Mouse (Mus musculus) midbrain, embryonic 16.5 days (tissue): ENCODE measurements around the gene Pax6. TPM values are rescaled to one million over a fixed set of nuclear protein-coding genes. Genes with fewer than 3 reads are reported as not detected.

Experiments
- ATAC-seq: fragments of 200-750 bp; cut with Nextera tagmentation; 2 replicates; pipeline ENCODE4 v1.8.0; 2017; ENCODE audit warnings: moderate TSS enrichment
- H3K27ac ChIP-seq: fragments of 300-500 bp; sonication (generic); 2 replicates; pipeline ENCODE4 v1.5.1; 2014; ENCODE audit warnings: mild to moderate bottlenecking, low read length, mixed read lengths
- H3K27me3 ChIP-seq: fragments of 300-500 bp; sonication (generic); 2 replicates; pipeline ENCODE4 v1.6.1; 2014; ENCODE audit warnings: low read depth, low read length, mixed read lengths; ENCODE audit not compliant: control insufficient read depth, insufficient read depth
- H3K36me3 ChIP-seq: fragments of 300-500 bp; sonication (generic); 2 replicates; pipeline ENCODE4 v1.6.1; 2014; ENCODE audit warnings: mild to moderate bottlenecking, low read length, moderate library complexity, mixed read lengths; ENCODE audit not compliant: control insufficient read depth, insufficient read depth
- H3K4me1 ChIP-seq: fragments of 300-500 bp; sonication (generic); 2 replicates; pipeline ENCODE4 v1.6.1; 2014; ENCODE audit warnings: mild to moderate bottlenecking, low read length, mixed read lengths; ENCODE audit not compliant: control insufficient read depth, insufficient read depth
- H3K4me2 ChIP-seq: fragments of 300-500 bp; sonication (generic); 2 replicates; pipeline ENCODE4 v1.6.1; 2014; ENCODE audit warnings: mild to moderate bottlenecking, low read length, mixed read lengths
- H3K4me3 ChIP-seq: fragments of 300-500 bp; sonication (generic); 2 replicates; pipeline ENCODE4 v1.5.1; 2014; ENCODE audit warnings: low read depth, mild to moderate bottlenecking, low read length, moderate library complexity, mixed read lengths
- H3K9ac ChIP-seq: fragments of 300-500 bp; sonication (generic); 2 replicates; pipeline ENCODE4 v1.6.1; 2014; ENCODE audit warnings: low read depth, low read length, mixed read lengths
- H3K9me3 ChIP-seq: fragments of 300-500 bp; sonication (generic); replicated peaks from 2 replicates; pipeline ENCODE4 v1.6.1; 2014; ENCODE audit warnings: mild to moderate bottlenecking, low read length, mixed read lengths; ENCODE audit not compliant: control insufficient read depth, poor library complexity, severe bottlenecking
- WGBS: fragments of 180-500 bp; shearing (Covaris S2); extraction: QIAGEN DNeasy Blood & Tissue Kit; methylation state at CpG from one replicate; pipeline ENCODE4 v1.1.7; 2014; 5-methylcytosine and 5-hydroxymethylcytosine counted together
- polyA plus RNA-seq: library from polyadenylated mRNA; unstranded; fragments of >200 nt; fragmentation: Nextera tagmentation; extraction: Ambion mirVana; gene quantifications from 2 replicates; pipeline ENCODE4 v1.2.1, GENCODE M21; 2015

Gene Pax6
- polyA plus RNA-seq, 1 experiment from 2014 or later: 17.4 TPM

DNA sequence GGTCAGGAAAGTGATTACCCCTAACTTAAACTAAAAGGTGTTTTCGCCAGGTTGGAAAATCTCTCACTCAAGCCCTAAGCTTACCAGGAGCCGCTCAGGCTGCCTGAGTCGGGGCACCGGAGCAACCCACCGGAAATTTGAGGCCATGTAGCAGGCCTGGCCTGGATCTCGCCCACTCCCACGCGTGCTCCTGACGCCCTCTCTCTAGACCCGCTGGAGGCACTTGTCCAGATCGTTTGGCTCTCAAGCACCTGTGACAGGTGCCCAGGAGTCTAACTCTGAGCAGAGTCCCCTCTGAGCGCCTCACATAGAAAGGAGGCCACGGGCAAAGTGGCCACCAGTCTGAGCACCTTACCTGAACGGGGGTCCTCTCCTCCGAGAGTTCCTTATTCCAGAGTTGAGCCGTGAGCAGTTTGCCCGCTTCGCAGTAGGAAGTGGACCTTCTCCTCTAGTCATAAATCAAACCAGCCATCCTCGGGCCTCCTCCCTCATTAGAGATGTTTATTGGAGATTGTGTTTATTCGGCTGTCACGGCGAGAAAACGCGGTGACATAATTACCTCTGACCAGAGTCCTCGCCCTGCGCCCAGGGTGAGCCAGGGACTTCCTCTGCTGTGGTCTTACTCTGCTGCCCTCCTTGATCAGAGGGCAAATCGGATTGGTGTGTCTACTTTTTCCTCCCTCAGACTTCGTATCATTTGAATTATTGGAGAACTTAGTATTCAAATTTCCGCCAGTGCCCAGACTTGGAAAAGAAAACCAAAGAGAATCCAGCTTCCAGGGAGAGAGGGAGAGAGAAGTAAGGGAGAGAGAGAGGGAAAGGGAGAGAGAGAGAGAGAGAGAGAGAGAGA lies 1.4 kb downstream of the Pax6 start:
- no peaks in the 10 kb centered on the region for H3K36me3 ChIP-seq
- ATAC-seq: no peak
- H3K27me3 ChIP-seq: peaks cover 68% of the 10 kb centered on the region
- H3K9me3 ChIP-seq: no peaks in the 10 kb centered on the region
- H3K4me3 ChIP-seq: peak overlapping the region; percentile 15; the same call in 1 of the 2 replicates
- peaks cover 5% of the 10 kb centered on the region; the same call in 1 of the 2 replicates for H3K4me1 ChIP-seq
- peak overlapping the region; percentile 29 for H3K4me2 ChIP-seq
- H3K27ac ChIP-seq: no peak overlapping the region
- no peak overlapping the region for H3K9ac ChIP-seq
- 4% methylated on average over 29 of the region's 29 CpGs for WGBS

DNA sequence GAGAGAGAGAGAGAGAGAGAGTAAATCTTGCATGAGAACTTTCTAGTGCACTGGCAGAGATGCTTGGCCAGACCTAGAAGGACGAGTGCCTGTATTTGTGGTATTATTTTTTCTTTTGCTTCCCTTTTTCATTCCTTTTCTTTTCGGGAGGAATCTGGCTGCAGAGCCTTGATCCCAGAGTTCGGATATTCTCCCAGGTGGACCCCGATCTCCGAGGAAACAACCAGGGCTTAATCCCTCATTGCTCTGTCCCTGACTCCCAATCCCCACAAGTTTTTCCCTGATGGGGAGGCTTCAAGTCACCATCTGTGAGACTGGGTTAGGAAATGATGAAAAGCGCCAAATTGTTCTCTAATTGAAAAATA lies 2.0 kb downstream of the Pax6 start:
- Histone ChIP-seq H3K27me3 (peaks cover 63% of the 10 kb centered on the region), H3K4me3 (no peak overlapping the region), H3K27ac (no peak overlapping the region), H3K9ac (no peak overlapping the region), H3K4me2 (no peak overlapping the region), H3K36me3 (no peaks in the 10 kb centered on the region), H3K4me1 (peaks cover 5% of the 10 kb centered on the region; the same call in 1 of the 2 replicates), H3K9me3 (no peaks in the 10 kb centered on the region)
- 4% methylated on average over 6 of the region's 6 CpGs for WGBS
- no peak for ATAC-seq

DNA sequence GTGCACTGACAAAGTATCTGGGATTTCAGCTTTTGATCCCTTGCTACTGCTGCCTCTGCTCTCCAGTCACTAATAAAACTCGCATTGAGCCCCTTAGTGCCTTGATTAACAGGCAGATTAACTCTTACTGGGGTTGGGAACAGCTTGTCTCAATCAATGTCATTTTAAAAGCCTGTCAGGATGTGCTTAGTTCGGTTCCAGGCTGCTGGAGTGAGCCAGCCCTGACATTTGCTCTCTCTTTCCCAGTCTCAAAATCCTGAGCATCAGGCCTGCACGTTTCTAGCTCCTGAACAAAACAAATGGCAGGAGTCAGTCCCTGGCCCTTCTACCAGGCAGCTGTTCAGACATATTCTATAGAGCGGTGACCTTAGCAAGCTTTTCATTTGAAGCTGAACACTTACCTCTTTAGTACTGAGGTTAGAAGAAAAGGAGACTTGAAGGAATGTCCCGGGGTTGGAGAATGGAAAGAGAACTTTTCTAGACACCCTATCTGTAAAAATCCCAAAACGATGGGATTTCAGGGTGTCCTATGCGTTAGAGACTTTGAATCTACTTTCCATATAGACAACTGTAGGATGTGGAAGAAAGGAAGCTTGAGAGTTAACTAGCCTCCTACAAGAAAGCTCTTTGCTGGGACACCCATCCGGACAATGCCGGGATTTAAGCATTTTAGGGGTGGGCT lies 2.6 kb downstream of the Pax6 start:
- Histone ChIP-seq H3K27ac (no peak overlapping the region), H3K27me3 (peaks cover 58% of the 10 kb centered on the region), H3K4me3 (no peak overlapping the region), H3K36me3 (no peaks in the 10 kb centered on the region), H3K9ac (no peak overlapping the region), H3K4me2 (no peak overlapping the region), H3K4me1 (peaks cover 7% of the 10 kb centered on the region; the same call in 1 of the 2 replicates), H3K9me3 (no peaks in the 10 kb centered on the region)
- ATAC-seq: no peak
- 9% methylated on average over 9 of the region's 9 CpGs for WGBS

DNA sequence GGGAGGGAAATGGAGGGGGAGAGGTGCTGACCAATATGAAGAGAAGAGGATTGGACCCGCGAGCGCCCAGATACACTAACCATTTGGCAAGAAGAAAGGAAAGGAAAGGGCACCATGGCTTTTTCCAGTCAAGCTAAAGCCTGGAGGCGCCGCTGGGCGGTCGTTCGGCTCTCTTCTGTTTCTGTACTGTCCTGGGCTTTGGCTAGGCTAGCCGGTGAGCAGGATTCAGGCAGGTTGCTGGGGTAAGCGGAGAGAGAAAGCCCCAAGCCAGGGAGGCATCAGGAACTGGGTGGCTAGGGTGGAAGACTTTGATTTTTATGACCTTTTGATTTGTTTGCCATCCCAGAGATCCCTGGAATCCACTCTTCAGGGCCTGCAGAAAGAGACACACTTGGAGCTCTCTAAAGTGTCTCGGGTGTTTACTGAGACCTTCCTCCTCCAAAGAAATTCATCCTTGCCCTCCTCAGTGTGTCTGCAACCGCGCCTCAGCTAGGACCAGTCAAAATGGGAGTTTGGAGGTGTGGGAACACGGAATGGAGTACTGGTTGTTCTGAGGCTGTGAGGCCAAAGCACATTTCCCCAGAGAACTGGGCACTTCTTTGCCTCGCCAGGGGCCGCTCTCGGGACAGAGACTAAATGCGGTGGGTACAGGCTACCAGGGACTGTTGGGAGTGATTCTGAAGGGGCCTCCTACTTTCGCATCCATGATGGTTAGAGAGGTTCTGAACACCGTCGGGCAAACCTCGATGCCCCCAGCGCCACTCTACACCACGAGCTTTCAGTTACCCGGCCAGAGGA lies 3.3 kb downstream of the Pax6 start:
- no peak for ATAC-seq
- peaks cover 7% of the 10 kb centered on the region; the same call in 1 of the 2 replicates for H3K4me1 ChIP-seq
- H3K27ac ChIP-seq: no peak overlapping the region
- no peak overlapping the region for H3K4me3 ChIP-seq
- no peaks in the 10 kb centered on the region for H3K9me3 ChIP-seq
- peaks cover 52% of the 10 kb centered on the region for H3K27me3 ChIP-seq
- H3K4me2 ChIP-seq: peak overlapping the region; percentile 8; the same call in 1 of the 2 replicates
- no peak overlapping the region for H3K9ac ChIP-seq
- no peaks in the 10 kb centered on the region for H3K36me3 ChIP-seq
- WGBS: 4% methylated on average over 25 of the region's 25 CpGs

DNA sequence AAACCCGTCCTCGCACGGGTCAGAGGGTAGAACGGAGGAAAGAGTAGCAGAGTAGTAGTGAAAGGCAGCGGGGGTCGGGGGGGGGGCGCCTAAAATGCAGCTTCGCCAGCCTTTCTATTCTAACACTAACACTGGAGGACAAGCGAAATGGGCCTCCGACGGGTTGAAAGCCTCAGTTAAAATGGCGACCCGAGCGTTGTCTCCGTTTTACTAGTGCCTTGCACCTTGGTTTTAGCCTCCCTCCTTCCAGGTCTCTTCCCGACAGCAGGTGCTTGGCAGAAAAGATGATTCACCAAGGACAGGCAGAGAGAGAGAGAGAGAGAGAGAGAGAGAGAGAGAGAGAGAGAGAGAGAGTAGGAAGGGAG lies 3.9 kb downstream of the Pax6 start:
- ATAC-seq: no peak
- Histone ChIP-seq H3K4me3 (no peak overlapping the region), H3K27me3 (peaks cover 52% of the 10 kb centered on the region), H3K4me1 (peaks cover 7% of the 10 kb centered on the region; the same call in 1 of the 2 replicates), H3K4me2 (peak overlapping the region; percentile 8; the same call in 1 of the 2 replicates), H3K9me3 (no peaks in the 10 kb centered on the region), H3K9ac (no peak overlapping the region), H3K27ac (no peak overlapping the region), H3K36me3 (no peaks in the 10 kb centered on the region)
- 1% methylated on average over 15 of the region's 16 CpGs for WGBS

DNA sequence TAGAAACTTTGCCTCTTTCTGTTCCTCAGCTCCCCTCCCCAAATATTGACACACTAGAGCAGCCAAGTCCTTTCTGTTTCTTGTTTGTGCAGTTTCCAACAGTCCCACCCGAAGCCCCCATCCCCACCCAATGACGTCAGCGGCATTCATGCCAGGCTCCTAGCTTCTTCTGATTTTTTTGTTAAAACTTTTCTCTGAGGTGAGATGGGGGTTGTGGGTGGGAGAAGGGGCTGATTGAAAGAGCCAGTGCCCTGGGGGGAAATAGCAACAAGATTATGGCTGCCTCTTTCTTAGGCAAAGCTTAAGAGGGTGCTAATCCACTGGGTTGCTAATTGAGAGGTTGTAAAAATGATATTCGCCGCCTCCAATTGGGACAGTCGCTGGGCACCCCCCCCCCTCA lies 4.4 kb downstream of the Pax6 start:
- H3K4me2 ChIP-seq: 0 out of 2 replicates have a peak overlapping the region, but pooled peaks have one; percentile 3
- H3K36me3 ChIP-seq: no peaks in the 10 kb centered on the region
- WGBS: 2% methylated on average over 6 of the region's 6 CpGs
- peaks cover 7% of the 10 kb centered on the region; the same call in 1 of the 2 replicates for H3K4me1 ChIP-seq
- no peak for ATAC-seq
- no peak overlapping the region for H3K27ac ChIP-seq
- no peak overlapping the region; the same call in 1 of the 2 replicates for H3K4me3 ChIP-seq
- peaks cover 50% of the 10 kb centered on the region for H3K27me3 ChIP-seq
- no peaks in the 10 kb centered on the region for H3K9me3 ChIP-seq
- H3K9ac ChIP-seq: no peak overlapping the region

DNA sequence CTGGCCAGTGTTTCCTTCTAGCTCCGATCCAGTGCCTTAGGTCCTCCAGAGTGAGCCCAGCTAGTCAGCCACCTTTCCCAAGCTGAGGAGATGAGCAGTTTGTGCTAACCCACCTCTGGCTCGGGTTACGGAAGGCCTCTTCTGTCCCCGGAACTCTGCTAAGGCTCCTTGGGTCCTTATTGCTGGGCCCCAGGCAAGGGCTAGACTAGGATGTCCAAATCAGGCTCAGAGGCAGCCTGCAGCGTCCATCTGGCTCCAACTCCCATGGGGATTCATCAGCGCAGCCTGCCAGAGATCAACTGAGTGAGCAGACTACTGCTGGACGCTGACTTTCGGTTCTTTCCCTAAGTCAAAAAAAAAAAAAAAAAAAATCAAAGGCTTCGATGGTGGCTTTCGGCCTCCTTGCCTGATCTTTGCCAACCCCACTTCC lies 4.9 kb downstream of the Pax6 start:
- Histone ChIP-seq H3K36me3 (no peaks in the 10 kb centered on the region), H3K9me3 (no peaks in the 10 kb centered on the region), H3K4me3 (peak overlapping the region; percentile 0; the same call in 1 of the 2 replicates), H3K27me3 (peaks cover 45% of the 10 kb centered on the region), H3K4me1 (peaks cover 7% of the 10 kb centered on the region; the same call in 1 of the 2 replicates), H3K27ac (no peak overlapping the region; the same call in 1 of the 2 replicates), H3K4me2 (peak overlapping the region; percentile 0; the same call in 1 of the 2 replicates), H3K9ac (no peak overlapping the region)
- WGBS: 9% methylated on average over 10 of the region's 10 CpGs
- ATAC-seq: no peak

DNA sequence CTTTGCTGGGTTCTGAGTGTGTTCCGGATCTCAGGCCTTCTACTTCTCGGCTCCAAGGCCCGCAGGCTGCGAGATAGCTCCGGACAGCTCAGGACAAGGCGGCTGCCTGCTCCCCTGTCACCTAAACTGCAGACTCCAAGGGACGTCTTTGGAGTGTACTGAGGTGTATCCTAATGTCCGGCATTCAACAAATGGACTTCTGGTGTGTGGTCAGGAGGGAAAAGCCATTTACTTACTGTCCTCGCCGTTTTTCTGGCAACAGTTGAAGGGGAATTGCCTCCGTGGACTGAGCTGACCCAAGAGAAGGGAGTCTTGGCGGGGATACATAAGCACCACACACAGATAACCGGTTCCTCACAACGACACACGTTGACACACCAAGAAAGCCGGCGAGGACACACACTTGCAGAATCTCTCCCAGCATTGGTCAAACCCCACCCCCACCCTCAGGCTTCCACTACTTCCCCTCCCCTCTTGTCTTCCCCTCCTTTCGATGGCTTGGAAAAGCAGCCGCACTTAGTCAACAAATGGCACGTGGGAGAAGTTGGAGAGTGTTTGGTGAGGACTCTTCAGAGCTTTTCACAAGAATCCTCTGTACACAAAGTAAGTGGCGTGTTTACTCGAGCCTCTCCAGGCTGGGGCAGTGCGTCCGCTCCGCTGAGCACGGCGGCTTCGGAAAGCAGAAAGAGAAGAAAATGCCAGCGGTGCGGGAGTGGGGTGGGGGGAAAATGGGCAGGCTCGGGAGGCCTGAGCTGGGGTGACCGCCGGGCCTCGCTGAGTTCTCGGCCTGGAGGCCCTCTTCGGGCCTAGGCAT lies 5.6 kb downstream of the Pax6 start:
- no peaks in the 10 kb centered on the region for H3K9me3 ChIP-seq
- H3K27ac ChIP-seq: peak overlapping the region; percentile 40; the same call in 1 of the 2 replicates
- WGBS: 1% methylated on average over 36 of the region's 36 CpGs
- H3K9ac ChIP-seq: no peak overlapping the region
- peaks cover 50% of the 10 kb centered on the region for H3K27me3 ChIP-seq
- peak overlapping the region; percentile 54 for H3K4me2 ChIP-seq
- no peaks in the 10 kb centered on the region for H3K36me3 ChIP-seq
- peaks cover 7% of the 10 kb centered on the region; the same call in 1 of the 2 replicates for H3K4me1 ChIP-seq
- H3K4me3 ChIP-seq: peak overlapping the region; percentile 14
- peak; percentile 16 for ATAC-seq
